Mouse (Mus musculus) brain, adult 2 months (tissue): Measurements from ENCODE around the gene Hif3a.

Experiments
- DNase-seq: peaks from one replicate; pipeline ENCODE4 v3.0.0; 2011; ENCODE audit warnings: low read depth, low spot score

Gene Hif3a

GRCm38 (mm10) chr7:16992451-16992807 is 69.8 kb downstream of the Hif3a start, which contains the start of gene Ccdc8:
Ccdc8 (plus strand) TSS chr7:16992708.
- no peak for DNase-seq

GRCm38 (mm10) chr7:16991681-16992450 is 70.4 kb downstream of the Hif3a start:
- no peak for DNase-seq

- DNase-seq: no peak
Measured at GRCm38 (mm10) chr7:16990006-16990744, 72.1 kb downstream of the Hif3a start.

- DNase-seq: no peak
Measured at GRCm38 (mm10) chr7:16988405-16988804, 73.8 kb downstream of the Hif3a start.

GRCm38 (mm10) chr7:16987541-16988149 is 74.6 kb downstream of the Hif3a start:
- DNase-seq: no peak

- DNase-seq: peak; percentile 98
Measured at GRCm38 (mm10) chr7:16982859-16983568, 79.2 kb downstream of the Hif3a start, which contains the start of gene Gm42372. Gm42372 (plus strand) TSS chr7:16983086.
